Mouse (Mus musculus) lung, embryonic 16.5 days (tissue): ENCODE data around the gene Gm49416. TPM values are rescaled to one million over a fixed set of nuclear protein-coding genes. Genes with fewer than 3 reads are reported as not detected.

Experiments used
- ATAC-seq: fragments of 200-750 bp; cut with Nextera tagmentation; 2 replicates; pipeline ENCODE4 v1.8.0; 2017; ENCODE audit warnings: low read depth, mild to moderate bottlenecking, moderate library complexity
- H3K27ac ChIP-seq: fragments of 300-500 bp; sonication (generic); 2 replicates; pipeline ENCODE4 v1.5.1; 2014; ENCODE audit warnings: mild to moderate bottlenecking, control low read depth, low read length
- H3K27me3 ChIP-seq: fragments of 300-500 bp; sonication (generic); 2 replicates; pipeline ENCODE4 v1.6.1; 2014; ENCODE audit warnings: low read depth, low read length, mixed read lengths; ENCODE audit not compliant: control insufficient read depth, insufficient read depth
- H3K36me3 ChIP-seq: fragments of 300-500 bp; sonication (generic); 2 replicates; pipeline ENCODE4 v1.6.1; 2014; ENCODE audit warnings: low read length; ENCODE audit not compliant: control insufficient read depth, insufficient read depth
- H3K4me1 ChIP-seq: fragments of 300-500 bp; sonication (generic); replicated peaks from 2 replicates; pipeline ENCODE4 v1.6.1; 2014; ENCODE audit warnings: low read length, mixed read lengths; ENCODE audit not compliant: control insufficient read depth, insufficient read depth
- H3K4me2 ChIP-seq: fragments of 300-500 bp; sonication (generic); 2 replicates; pipeline ENCODE4 v1.6.1; 2014; ENCODE audit warnings: low read depth, low read length, control low read depth
- H3K4me3 ChIP-seq: fragments of 300-500 bp; sonication (generic); 2 replicates; pipeline ENCODE4 v1.5.1; 2014; ENCODE audit warnings: mild to moderate bottlenecking, low read length, control low read depth
- H3K9ac ChIP-seq: fragments of 300-500 bp; sonication (generic); 2 replicates; pipeline ENCODE4 v1.6.1; 2014; ENCODE audit warnings: low read length, control low read depth
- H3K9me3 ChIP-seq: fragments of 300-500 bp; sonication (generic); 2 replicates; pipeline ENCODE4 v1.6.1; 2016; ENCODE audit warnings: low read length; ENCODE audit not compliant: control insufficient read depth
- WGBS: fragments of 180-500 bp; shearing (Covaris S2); extraction: QIAGEN DNeasy Blood & Tissue Kit; methylation state at CpG from one replicate; pipeline ENCODE4 v1.1.7; 2014; 5-methylcytosine and 5-hydroxymethylcytosine counted together
- microRNA-seq: library from miRNA; unstranded; fragments of <30 nt; microRNA quantifications from one replicate; pipeline ENCODE4, GENCODE M21; 2016
- polyA plus RNA-seq: library from polyadenylated mRNA; unstranded; fragments of >200 nt; fragmentation: Nextera tagmentation; extraction: Ambion mirVana; gene quantifications from 2 replicates; pipeline ENCODE4 v1.2.1, GENCODE M21; 2015

Gm49416 gene
- polyA plus RNA-seq, 1 experiment from 2014 or later, result not detected

DNA sequence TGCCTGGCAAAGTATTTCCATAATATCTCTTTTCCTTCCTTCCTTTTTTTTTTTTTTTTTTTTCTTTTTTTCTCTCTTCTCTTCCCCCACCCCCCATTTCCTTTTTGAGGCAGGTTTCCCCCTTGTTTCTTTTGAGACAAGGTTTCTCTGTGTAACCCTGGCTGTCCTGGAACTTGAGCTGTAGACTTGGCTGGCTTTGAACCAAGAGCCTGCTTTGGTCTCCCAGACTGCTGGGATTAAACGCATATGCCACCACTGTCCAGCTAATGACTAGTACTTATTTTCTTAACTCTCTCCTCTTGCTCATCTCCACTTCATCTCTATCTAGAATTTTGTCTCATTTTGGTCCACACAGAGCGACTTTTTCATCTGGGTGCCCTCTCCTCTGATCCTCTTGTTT, 54.3 kb downstream of the Gm49416 start:
- no peaks in the 10 kb centered on the region for H3K27me3 ChIP-seq
- H3K4me2 ChIP-seq, result peak overlapping the region; percentile 57
- peaks cover 31% of the 10 kb centered on the region for H3K4me1 ChIP-seq
- H3K27ac ChIP-seq, result peak overlapping the region; percentile 14; the same call in 1 of the 2 replicates
- peak overlapping the region; percentile 73 for H3K4me3 ChIP-seq
- peaks cover 37% of the 10 kb centered on the region for H3K36me3 ChIP-seq
- ATAC-seq, result no peak
- no peaks in the 10 kb centered on the region for H3K9me3 ChIP-seq
- 51% methylated on average over 2 of the region's 2 CpGs for WGBS
- H3K9ac ChIP-seq, result peak overlapping the region; percentile 92

DNA sequence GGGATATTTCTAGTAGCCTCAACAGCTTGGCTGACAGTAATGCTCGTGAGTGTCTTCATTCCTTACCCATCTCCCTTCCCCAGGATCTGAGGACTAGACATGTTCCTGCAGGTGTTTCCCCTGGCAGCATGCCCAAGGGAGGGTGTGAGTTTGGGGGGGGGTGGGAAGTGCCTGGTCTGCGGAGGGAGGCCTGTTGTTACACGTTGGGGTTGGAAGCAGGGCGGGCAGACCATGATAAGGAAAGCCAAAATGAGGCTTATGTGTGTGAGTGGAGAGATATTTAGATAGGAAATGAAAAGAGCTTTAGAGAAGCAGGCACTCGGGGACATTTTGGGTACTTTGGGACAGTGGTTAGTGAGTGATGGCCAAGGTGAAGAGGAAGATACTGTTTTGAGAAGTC, 55.3 kb downstream of the Gm49416 start:
- peak overlapping the region; percentile 57 for H3K4me2 ChIP-seq
- H3K4me1 ChIP-seq, result peaks cover 31% of the 10 kb centered on the region
- no peaks in the 10 kb centered on the region for H3K9me3 ChIP-seq
- peaks cover 42% of the 10 kb centered on the region for H3K36me3 ChIP-seq
- 22% methylated on average over 5 of the region's 5 CpGs for WGBS
- H3K9ac ChIP-seq, result peak overlapping the region; percentile 92
- no peak for ATAC-seq
- H3K27me3 ChIP-seq, result no peaks in the 10 kb centered on the region
- H3K27ac ChIP-seq, result peak overlapping the region; percentile 47; the same call in 1 of the 2 replicates
- peak overlapping the region; percentile 73 for H3K4me3 ChIP-seq

DNA sequence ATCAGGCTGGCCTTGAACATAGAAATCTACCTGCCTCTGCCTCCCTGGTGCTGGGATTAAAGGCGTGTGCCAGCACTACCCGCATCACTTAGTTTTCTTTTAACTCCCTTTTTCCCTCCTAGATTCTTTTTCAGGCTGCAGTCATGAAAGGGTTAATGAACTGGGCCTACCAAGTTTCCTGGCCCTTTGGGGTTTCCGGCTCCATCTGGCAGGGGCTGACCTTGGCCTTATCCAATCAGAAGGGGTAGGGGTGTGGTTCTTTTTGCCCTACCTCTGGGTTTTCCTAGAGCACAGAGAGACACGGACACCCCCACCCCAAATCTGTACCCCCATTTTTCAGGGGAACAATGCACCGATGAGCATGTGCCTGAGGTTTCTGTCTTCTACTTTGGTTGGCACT, 56.0 kb downstream of the Gm49416 start:
- no peaks in the 10 kb centered on the region for H3K27me3 ChIP-seq
- H3K9me3 ChIP-seq, result no peaks in the 10 kb centered on the region
- 15% methylated on average over 5 of the region's 5 CpGs for WGBS
- H3K4me1 ChIP-seq, result peaks cover 31% of the 10 kb centered on the region
- no peak overlapping the region for H3K27ac ChIP-seq
- H3K4me2 ChIP-seq, result peak overlapping the region; percentile 57
- H3K4me3 ChIP-seq, result peak overlapping the region; percentile 28
- H3K36me3 ChIP-seq, result peaks cover 44% of the 10 kb centered on the region
- peak overlapping the region; percentile 50 for H3K9ac ChIP-seq
- no peak for ATAC-seq

Small RNAs within 50 kb of the gene (microRNA-seq; reads per million reads assigned to microRNA genes)
- not detected for gene Mir5136

Other genes with a start within 250 kb of the Gm49416 start
- gene Chrm1, start 225.1 kb upstream of the Gm49416 start, polyA plus RNA-seq, result 0.10 and 0.21 TPM in 2 replicates
- 77.0 and 78.8 TPM in 2 replicates for gene Slc3a2, start 165.6 kb upstream of the Gm49416 start, polyA plus RNA-seq
- gene Wdr74, start 153.1 kb upstream of the Gm49416 start, polyA plus RNA-seq, result 75.5 and 78.9 TPM in 2 replicates
- 0.83 and 2.7 TPM in 2 replicates for gene 1700092M07Rik, start 148.2 kb upstream of the Gm49416 start, polyA plus RNA-seq
- 162 and 174 TPM in 2 replicates for gene Stx5a, start 147.5 kb upstream of the Gm49416 start, polyA plus RNA-seq
- 186 and 190 TPM in 2 replicates for gene Nxf1, start 131.9 kb upstream of the Gm49416 start, polyA plus RNA-seq
- 188 and 194 TPM in 2 replicates for gene Tmem223, start 117.9 kb upstream of the Gm49416 start, polyA plus RNA-seq
- gene Tmem179b, start 114.5 kb upstream of the Gm49416 start, polyA plus RNA-seq, result 88.2 and 89.7 TPM in 2 replicates
- gene Taf6l, start 102.5 kb upstream of the Gm49416 start, polyA plus RNA-seq, result 24.0 and 26.0 TPM in 2 replicates
- 140 and 147 TPM in 2 replicates for gene Polr2g, start 90.3 kb upstream of the Gm49416 start, polyA plus RNA-seq
- 5.5 and 5.6 TPM in 2 replicates for gene Zbtb3, start 86.4 kb upstream of the Gm49416 start, polyA plus RNA-seq
- 55.2 and 56.5 TPM in 2 replicates for gene Ttc9c, start 69.6 kb upstream of the Gm49416 start, polyA plus RNA-seq
- gene Hnrnpul2, start 68.9 kb upstream of the Gm49416 start, polyA plus RNA-seq, result 4.4 and 5.0 TPM in 2 replicates
- not detected in 2 replicates for gene AC129217.1, start 59.2 kb upstream of the Gm49416 start, polyA plus RNA-seq
- gene Bscl2, start 51.5 kb upstream of the Gm49416 start, polyA plus RNA-seq, result 54.1 and 54.6 TPM in 2 replicates
- gene Gng3, start 49.7 kb upstream of the Gm49416 start, polyA plus RNA-seq, result 2.8 and 3.3 TPM in 2 replicates
- gene Lrrn4cl, start 38.2 kb upstream of the Gm49416 start, polyA plus RNA-seq, result 1.6 and 1.7 TPM in 2 replicates
- gene Ubxn1, start 17.4 kb upstream of the Gm49416 start, polyA plus RNA-seq, result 156 and 164 TPM in 2 replicates
- 63.5 and 64.0 TPM in 2 replicates for gene Uqcc3, start 8.0 kb upstream of the Gm49416 start, polyA plus RNA-seq
- gene Lbhd1, start 5.2 kb upstream of the Gm49416 start, polyA plus RNA-seq, result 71.3 and 75.9 TPM in 2 replicates
- gene Gm49403, start 5.0 kb upstream of the Gm49416 start, polyA plus RNA-seq, result not detected in 2 replicates
- gene 1810009A15Rik, start 73 bp upstream of the Gm49416 start, polyA plus RNA-seq, result 68.4 and 71.4 TPM in 2 replicates
- gene Ints5, start 4.1 kb downstream of the Gm49416 start, polyA plus RNA-seq, result 38.3 and 40.8 TPM in 2 replicates
- gene Ganab, start 9.1 kb downstream of the Gm49416 start, polyA plus RNA-seq, result 125 and 127 TPM in 2 replicates
- 40.2 and 43.5 TPM in 2 replicates for gene B3gat3, start 31.4 kb downstream of the Gm49416 start, polyA plus RNA-seq
- gene Rom1, start 40.4 kb downstream of the Gm49416 start, polyA plus RNA-seq, result 2.8 and 4.0 TPM in 2 replicates
- gene Eml3, start 40.6 kb downstream of the Gm49416 start, polyA plus RNA-seq, result 31.0 and 32.2 TPM in 2 replicates
- gene Mta2, start 52.9 kb downstream of the Gm49416 start, polyA plus RNA-seq, result 149 and 164 TPM in 2 replicates
- gene Tut1, start 64.9 kb downstream of the Gm49416 start, polyA plus RNA-seq, result 27.5 and 28.9 TPM in 2 replicates
- 366 TPM in 2 replicates for gene Eef1g, start 78.1 kb downstream of the Gm49416 start, polyA plus RNA-seq
- gene Ahnak, start 100.4 kb downstream of the Gm49416 start, polyA plus RNA-seq, result 30.5 and 31.0 TPM in 2 replicates
- 25.3 and 50.5 TPM in 2 replicates for gene Scgb1a1, start 199.0 kb downstream of the Gm49416 start, polyA plus RNA-seq
- 15.3 and 18.8 TPM in 2 replicates for gene Asrgl1, start 246.7 kb downstream of the Gm49416 start, polyA plus RNA-seq